Mouse (Mus musculus): ENCODE data around the gene Robo2. TPM values are rescaled to one million over a fixed set of nuclear protein-coding genes. Genes with fewer than 3 reads are reported as not detected.

Robo2 gene
- total RNA-seq, 2 experiments from 2014 or later, result 138 to 146 TPM

DNA sequence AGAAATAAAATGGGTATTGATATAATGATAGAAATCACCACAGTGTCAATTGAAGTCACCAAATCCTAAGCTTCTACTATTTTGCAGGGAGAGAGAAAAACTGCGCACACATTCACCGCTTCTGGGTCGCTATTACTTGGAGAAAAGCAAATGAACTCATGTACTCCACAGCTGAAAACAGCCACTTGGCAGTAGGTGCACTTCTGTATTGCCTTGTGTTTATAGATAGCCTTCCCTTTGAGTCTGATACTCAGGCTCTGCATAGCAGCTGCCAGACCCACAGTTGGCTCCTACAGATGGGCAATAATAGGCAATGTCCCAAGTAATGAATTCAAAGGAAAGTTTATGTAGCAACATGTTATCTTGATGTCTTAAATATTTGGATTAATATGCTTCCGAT is 2.1 kb downstream of the Robo2 start:
- no peak for DNase-seq (ENCODE audit: extremely low spot score in 1 of 2, low spot score in 2 of 2)
- intact Hi-C loops (cut with DNase I), result no loop called here
- no peak for TF ChIP-seq CTCF (IDR thresholded peaks at IDR 0.05)
- Histone ChIP-seq H3K4me3 (peak overlapping the region; percentile 75), H3K27ac (no peak overlapping the region)

DNA sequence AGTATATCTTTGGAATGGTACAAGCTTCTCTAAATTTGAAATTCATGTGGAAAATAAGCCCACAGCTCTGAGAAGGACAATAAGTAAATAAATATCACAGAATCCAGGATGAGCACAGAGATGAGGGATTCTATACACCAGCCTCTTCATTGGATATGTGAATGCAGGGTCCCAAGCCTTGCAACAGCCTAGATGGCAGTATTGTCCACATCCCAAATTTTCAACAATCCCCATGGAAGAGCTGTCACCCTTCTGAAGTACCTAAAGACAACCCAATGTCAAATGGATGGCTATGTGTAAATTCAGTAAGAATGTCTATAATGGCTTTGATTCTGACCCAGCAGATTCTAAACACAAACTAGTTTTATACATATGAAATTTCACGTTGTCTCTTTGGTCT is 3.1 kb downstream of the Robo2 start:
- H3K27ac ChIP-seq, result no peak overlapping the region
- intact Hi-C loops (cut with DNase I), result no loop called here

DNA sequence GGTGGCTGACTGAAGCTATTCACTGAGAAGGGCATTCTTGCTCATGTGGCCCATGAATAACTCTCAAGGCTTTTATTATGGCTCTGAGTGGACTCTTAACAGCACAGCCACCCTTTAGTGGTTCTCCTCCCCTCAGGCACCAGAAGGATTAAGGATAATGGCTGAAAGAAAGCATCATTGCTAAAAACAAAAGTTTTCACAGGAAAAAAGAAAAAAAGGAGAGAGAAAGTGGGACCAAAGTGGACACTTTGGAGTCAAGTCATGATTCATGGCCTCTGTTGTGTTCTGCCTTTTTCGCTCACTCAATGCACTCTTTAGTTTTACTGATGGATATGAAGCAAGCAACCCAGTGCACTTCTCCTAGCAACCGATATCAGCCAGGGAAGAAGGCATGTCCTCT is 14.3 kb downstream of the Robo2 start:
- intact Hi-C loops (cut with DNase I), result no loop called here
- no peak overlapping the region for H3K27ac ChIP-seq
- no peak overlapping the region for H3K4me3 ChIP-seq
- DNase-seq (ENCODE audit: extremely low spot score in 1 of 2, low spot score in 2 of 2), result no peak
- TF ChIP-seq CTCF (IDR thresholded peaks at IDR 0.05), result no peak

More for the DNA sequence above, 3.1 kb downstream of the Robo2 start:
- DNase-seq (ENCODE audit: extremely low spot score in 1 of 2, low spot score in 2 of 2), result no peak
- TF ChIP-seq CTCF (IDR thresholded peaks at IDR 0.05), result peak; percentile 31
- peak overlapping the region; percentile 75 for H3K4me3 ChIP-seq

DNA sequence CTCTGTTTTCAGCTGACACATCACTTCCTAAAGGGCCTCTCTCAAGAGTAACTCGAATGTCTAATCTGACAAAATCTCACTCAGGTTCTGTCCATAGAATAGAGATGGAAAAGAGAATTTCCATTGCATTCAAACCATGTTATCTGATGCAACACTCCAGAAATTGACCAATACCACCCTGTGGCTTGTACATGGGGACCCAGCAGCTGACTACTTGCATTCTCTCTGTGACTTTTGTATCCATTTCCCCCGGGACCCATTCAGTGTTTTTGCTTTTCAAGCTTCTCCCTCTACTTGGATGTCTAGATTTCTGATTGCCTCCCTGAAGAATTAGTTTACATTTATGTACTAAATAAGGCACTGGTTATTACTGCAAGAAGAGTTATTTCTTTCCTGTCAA is 15.9 kb downstream of the Robo2 start:
- H3K4me3 ChIP-seq, result no peak overlapping the region
- intact Hi-C loops (cut with DNase I), result no loop called here
- no peak for DNase-seq (ENCODE audit: extremely low spot score in 1 of 2, low spot score in 2 of 2)
- H3K27ac ChIP-seq, result no peak overlapping the region
- no peak for TF ChIP-seq CTCF (IDR thresholded peaks at IDR 0.05)

DNA sequence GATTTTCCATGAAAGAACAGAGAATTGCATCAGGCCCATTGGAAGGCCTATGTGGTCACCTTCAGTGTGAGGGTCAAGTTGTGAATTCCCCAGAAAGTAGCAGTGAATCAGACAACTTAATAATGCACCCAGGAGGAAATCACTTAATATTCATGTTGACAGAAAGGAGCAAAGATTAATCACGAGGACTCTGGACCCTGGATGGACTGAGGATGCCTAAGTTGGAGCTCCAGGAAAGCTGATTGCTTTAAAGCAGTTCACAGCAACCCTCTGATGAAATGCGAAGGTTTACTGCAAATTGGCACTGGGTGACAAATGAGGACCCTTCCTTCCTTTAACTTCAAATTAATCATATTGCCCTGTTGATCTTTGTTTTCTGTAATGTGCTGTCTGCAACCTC is 32.2 kb downstream of the Robo2 start:
- no peak for DNase-seq (ENCODE audit: extremely low spot score in 1 of 2, low spot score in 2 of 2)
- Histone ChIP-seq H3K27ac (no peak overlapping the region), H3K4me3 (no peak overlapping the region)
- intact Hi-C loops (cut with DNase I), result no loop called here
- no peak for TF ChIP-seq CTCF (IDR thresholded peaks at IDR 0.05)

DNA sequence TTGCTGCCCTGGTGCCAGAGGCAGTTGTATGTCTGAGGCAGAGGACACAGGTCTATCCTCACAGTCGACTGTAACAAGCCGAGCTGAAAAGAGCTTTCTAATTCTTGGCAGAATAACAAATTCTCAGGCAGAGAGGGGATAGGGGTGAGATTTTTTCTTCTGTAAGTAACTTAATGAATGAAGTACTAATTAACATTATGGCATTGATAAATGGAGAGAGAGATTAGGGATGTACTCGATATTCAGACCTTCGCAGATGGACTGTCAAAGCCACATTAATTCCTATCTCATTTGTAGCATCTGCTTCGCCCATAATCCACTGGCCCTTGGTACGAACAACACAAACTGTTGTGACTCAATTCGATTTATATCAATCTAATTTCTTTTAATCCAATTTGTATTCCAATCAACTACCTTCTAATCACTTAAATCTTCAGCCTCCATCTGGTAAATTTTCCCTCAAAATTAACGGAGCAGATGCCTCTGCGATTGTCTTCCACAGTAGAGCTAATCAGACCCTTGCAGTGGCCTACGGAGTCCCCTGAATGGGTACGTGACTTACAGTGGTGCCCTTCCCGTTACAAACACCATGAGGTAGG is 36.2 kb downstream of the Robo2 start:
- intact Hi-C loops (cut with DNase I), result no loop called here
- no peak for DNase-seq (ENCODE audit: extremely low spot score in 1 of 2, low spot score in 2 of 2)
- no peak overlapping the region for H3K4me3 ChIP-seq
- no peak for TF ChIP-seq CTCF (IDR thresholded peaks at IDR 0.05)
- H3K27ac ChIP-seq, result no peak overlapping the region

DNA sequence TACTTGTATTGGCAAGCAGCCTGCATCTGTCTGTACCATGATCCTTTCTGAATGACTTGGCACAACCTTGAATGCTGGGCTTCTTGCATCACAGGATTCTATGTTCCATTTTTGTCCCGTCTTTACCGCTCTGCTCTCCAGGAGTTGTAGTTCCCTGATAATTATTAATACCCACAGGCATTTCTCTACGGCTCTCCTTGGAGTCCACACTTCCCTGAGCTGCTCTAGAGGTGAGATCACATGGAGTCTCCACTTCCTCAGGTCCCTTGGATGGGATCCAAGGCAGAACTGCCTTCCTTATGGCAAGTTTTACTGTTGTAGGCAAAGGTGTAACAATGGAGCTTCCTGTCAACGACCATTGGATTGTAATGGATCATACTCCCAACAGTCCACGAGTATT is 37.1 kb downstream of the Robo2 start:
- no peak overlapping the region for H3K4me3 ChIP-seq
- intact Hi-C loops (cut with DNase I), result no loop called here
- H3K27ac ChIP-seq, result no peak overlapping the region
- DNase-seq (ENCODE audit: extremely low spot score in 1 of 2, low spot score in 2 of 2), result no peak
- no peak for TF ChIP-seq CTCF (IDR thresholded peaks at IDR 0.05)

DNA sequence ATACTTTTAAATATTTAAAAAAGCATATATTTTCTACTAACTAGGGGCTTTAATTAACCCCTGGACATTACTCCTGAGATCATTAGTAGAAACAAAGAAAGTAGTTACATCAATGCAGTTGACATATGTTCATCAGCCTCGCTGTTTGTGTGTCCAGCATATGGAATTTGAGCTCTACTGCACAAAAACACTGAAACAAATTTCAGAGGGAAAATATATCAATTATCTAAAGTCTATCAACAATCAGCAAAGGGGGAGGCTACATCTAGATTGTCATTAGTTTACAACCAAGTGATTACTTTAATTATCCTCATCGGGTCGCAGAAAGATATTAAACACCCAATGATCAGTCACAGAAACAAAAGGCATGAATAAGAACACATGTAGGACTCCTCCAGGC is 38.2 kb downstream of the Robo2 start:
- intact Hi-C loops (cut with DNase I), result no loop called here
- TF ChIP-seq CTCF (IDR thresholded peaks at IDR 0.05), result no peak
- H3K4me3 ChIP-seq, result no peak overlapping the region
- H3K27ac ChIP-seq, result no peak overlapping the region
- DNase-seq (ENCODE audit: extremely low spot score in 1 of 2, low spot score in 2 of 2), result no peak

DNA sequence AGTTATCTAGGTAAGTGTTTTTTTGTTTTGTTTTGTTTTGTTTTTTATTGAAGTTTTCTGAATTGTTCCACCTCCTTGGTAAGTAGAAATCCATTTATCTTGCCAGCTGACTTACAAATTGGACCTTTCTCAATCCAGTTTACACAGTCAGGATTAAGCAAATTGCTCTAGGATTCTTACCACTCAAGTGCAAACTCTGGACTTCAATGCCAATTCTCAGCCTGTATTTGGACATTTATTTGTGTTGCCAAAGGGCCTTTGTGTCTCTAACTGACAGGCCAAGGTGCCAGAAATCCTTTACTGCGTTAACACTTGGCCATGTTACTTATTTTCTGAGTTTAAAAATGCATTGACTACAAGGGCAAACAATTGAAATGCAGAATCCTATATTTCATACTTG is 38.7 kb downstream of the Robo2 start:
- intact Hi-C loops (cut with DNase I), result no loop called here
- no peak for TF ChIP-seq CTCF (IDR thresholded peaks at IDR 0.05)

DNA sequence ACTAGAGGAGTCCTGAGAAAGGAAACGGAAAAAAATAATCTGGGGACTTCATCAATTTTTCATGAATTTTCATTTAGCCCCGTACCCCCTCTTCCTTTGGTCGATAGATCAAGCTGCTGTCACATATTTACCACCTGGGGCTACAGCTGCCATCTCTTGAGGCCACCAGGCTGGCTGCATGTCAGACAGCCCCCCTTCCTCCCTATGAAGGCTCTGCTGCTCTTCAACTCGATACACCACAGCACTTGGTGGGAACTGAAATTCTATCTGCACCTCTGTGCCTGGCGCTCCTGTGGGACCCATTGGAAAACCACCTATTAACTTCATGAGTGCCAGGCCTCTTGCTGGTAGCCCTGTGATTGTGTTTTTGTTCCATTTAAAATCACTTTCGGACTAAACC is 63.2 kb downstream of the Robo2 start:
- intact Hi-C loops (cut with DNase I), result no loop called here
- TF ChIP-seq CTCF (IDR thresholded peaks at IDR 0.05), result no peak
- no peak overlapping the region for H3K27ac ChIP-seq

More for the DNA sequence above, 38.7 kb downstream of the Robo2 start:
- DNase-seq (ENCODE audit: extremely low spot score in 1 of 2, low spot score in 2 of 2), result no peak
- H3K27ac ChIP-seq, result no peak overlapping the region
- no peak overlapping the region for H3K4me3 ChIP-seq

DNA sequence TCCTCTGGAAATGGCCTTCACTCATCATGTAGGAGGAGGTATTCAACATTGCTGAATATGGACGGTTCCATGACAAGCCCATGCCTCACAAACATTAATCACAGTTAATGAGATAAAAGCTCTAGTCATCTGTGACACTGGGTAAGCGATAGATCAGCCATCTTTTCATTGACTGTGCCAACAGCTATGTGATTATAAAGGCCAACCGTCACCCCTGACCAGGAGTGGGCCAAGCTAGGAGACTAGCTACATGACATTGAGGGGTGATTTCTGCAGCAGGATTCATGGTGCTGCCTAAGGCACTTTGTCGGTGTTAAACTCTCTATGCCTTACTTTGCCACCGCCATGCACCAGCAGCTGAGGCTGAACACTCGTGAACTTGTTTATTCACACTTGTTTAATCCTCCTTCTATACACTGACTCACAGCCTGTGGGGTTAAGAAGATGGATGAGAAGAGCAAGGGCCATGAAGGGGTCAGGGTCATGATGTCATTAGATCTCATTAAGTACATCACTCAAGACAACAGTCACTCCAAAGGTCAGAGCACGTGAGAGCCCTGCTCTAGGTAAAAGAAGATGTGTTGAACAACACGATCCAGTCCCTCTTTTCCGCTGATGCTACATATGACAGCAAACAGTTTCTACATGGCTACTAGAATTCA is 72.5 kb downstream of the Robo2 start:
- Histone ChIP-seq H3K4me3 (no peak overlapping the region), H3K27ac (no peak overlapping the region)
- DNase-seq (ENCODE audit: extremely low spot score in 1 of 2, low spot score in 2 of 2), result no peak
- no peak for TF ChIP-seq CTCF (IDR thresholded peaks at IDR 0.05)
- intact Hi-C loops (cut with DNase I), result no loop called here

More for the DNA sequence above, 63.2 kb downstream of the Robo2 start:
- DNase-seq (ENCODE audit: extremely low spot score in 1 of 2, low spot score in 2 of 2), result no peak
- no peak overlapping the region for H3K4me3 ChIP-seq

DNA sequence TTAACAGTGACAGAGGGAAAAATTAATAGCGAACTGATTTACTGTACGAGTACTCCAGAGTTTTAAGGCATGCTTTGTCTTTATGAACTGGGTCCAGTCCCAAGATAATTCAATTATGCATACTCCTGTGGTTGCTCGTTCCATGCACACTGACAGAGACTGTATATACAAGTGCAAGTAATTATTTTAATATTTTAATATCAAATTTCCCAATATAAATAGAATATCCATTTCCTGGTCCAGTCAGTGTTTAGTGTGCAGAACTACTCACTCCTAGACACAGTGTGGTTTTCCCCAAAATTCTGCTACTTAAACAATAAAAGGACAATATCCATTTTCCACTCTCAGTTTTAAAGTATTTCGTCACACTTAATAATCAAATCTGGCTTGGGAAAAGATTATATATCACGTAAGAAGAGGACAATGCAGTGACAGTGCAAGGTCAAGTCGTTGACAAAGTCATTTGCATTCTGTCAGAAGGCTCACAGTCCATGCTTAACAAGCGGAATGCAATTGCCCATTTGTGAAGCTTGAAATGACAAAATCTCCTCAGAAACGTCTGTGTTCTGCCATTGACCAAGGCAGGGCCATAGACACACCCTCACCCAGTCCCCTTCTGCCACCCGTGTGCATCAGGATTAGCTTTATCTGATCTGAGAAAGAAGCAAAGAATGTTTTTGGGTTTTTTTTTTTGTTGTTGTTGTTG is 89.8 kb downstream of the Robo2 start:
- H3K27ac ChIP-seq, result no peak overlapping the region
- H3K4me3 ChIP-seq, result no peak overlapping the region
- intact Hi-C loops (cut with DNase I), result no loop called here
- no peak for TF ChIP-seq CTCF (IDR thresholded peaks at IDR 0.05)
- no peak for DNase-seq (ENCODE audit: extremely low spot score in 1 of 2, low spot score in 2 of 2)

All from left cerebral cortex, adult 2 months (tissue).